Mouse (Mus musculus) cerebellum, postnatal 14 days (tissue): ENCODE results near the gene Bmyc.
"Not testable (repeated sequence)": the region's sequence is repeated elsewhere in the genome, so short reads cannot be mapped to it uniquely, and the experiment has no call there.

Experiments
- DNase-seq, 2 experiments: peaks; one replicate each; pipeline ENCODE4 v3.0.0; 2021; ENCODE audit warnings: mixed read lengths in 2 of 2

Gene Bmyc

GRCm38 (mm10) chr2:25733199-25733930 lies 26.8 kb downstream of the Bmyc start:
- DNase-seq = no peak

GRCm38 (mm10) chr2:25736709-25737108 lies 30.2 kb downstream of the Bmyc start, which contains the start of gene Obp2b:
Gene Obp2b (plus strand): TSS chr2:25737009.
- not testable (repeated sequence) for DNase-seq

- no peak for DNase-seq
Measured at GRCm38 (mm10) chr2:25741671-25742070, 35.1 kb downstream of the Bmyc start.

- no peak for DNase-seq
Measured at GRCm38 (mm10) chr2:25754201-25754600, 47.7 kb downstream of the Bmyc start.
